Mouse (Mus musculus) liver, adult 2 months (tissue): ENCODE measurements around the gene Gpx6.

ENCODE experiments used
- CTCF ChIP-seq: fragments of 200-500 bp; IDR thresholded peaks from 2 replicates; pipeline ENCODE4 v1.5.1; 2011; ENCODE audit warnings: low read depth, low read length, control low read depth
- POLR2A ChIP-seq: fragments of 200-500 bp; IDR thresholded peaks from 2 replicates; pipeline ENCODE4 v1.6.1; 2011; ENCODE audit warnings: low read length, control low read depth; ENCODE audit not compliant: insufficient read depth; ENCODE audit errors: extremely low read depth

GRCm38 (mm10) chr13:21313903-21314302 lies 2.0 kb downstream of the Gpx6 start:
- TF ChIP-seq CTCF (no peak), POLR2A (no peak)
